Mouse (Mus musculus): ENCODE data around the gene Ppp1cc.

The Ppp1cc gene

GRCm38 (mm10) chr5:122218928-122219327 is 60.9 kb downstream of the Ppp1cc start:
- no peak for DNase-seq

GRCm38 (mm10) chr5:122219655-122220629 is 61.9 kb downstream of the Ppp1cc start:
- DNase-seq = no peak

GRCm38 (mm10) chr5:122221085-122221484 is 63.0 kb downstream of the Ppp1cc start:
- DNase-seq = no peak

DNA sequence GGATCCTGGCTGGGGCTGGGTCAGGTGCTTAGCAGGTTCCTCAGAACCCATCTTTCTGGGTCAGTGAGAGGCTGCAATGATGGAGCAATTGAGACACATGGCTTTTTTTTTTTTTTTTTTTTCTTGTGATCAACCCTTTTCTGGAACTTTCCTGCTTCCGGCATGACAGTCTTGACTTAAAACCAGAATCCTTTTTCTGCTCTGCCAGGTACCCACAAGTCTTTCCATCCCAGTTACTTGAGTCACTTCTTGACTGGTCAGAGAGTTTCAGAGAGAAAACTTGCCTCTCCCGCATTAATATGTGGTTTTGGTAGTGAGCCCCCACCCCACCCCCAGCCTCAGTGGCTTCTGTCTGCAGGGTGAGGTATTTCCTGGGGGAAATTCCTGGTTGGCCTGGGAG is 66.2 kb downstream of the Ppp1cc start:
- no peak for DNase-seq

Data from right cerebral cortex, postnatal 14 days (tissue).